Mouse (Mus musculus) MEL (cell line): ENCODE results near the gene Slf1.

Source experiments
- CHD1 ChIP-seq: IDR thresholded peaks from 2 replicates; pipeline ENCODE4 v1.6.1; 2012; ENCODE audit warnings: low read depth, mild to moderate bottlenecking, inconsistent platforms, low read length, improper control_type of control experiment
- CHD2 ChIP-seq: IDR thresholded peaks from 2 replicates; pipeline ENCODE4 v1.6.1; 2011; ENCODE audit warnings: low read length, improper control_type of control experiment
- CTCF ChIP-seq, 3 experiments: IDR thresholded peaks in 2 of 3; conservative IDR thresholded peaks in 1 of 3; 2 replicates each; pipeline ENCODE4 v1.5.1; 2011 to 2012; ENCODE audit warnings: low read length in 3 of 3, low read depth in 2 of 3, mild to moderate bottlenecking in 2 of 3, improper control_type of control experiment in 1 of 3, inconsistent platforms in 1 of 3, mixed read lengths in 1 of 3, moderate library complexity in 1 of 3; ENCODE audit not compliant: control insufficient read depth in 1 of 3, insufficient read depth in 1 of 3, poor library complexity in 1 of 3, severe bottlenecking in 1 of 3
- EP300 ChIP-seq, 2 experiments: IDR thresholded peaks; 2 replicates each; pipeline ENCODE4 v1.6.1; 2011; ENCODE audit warnings: improper control_type of control experiment in 2 of 2, low read length in 2 of 2, low read depth in 1 of 2, mild to moderate bottlenecking in 1 of 2
- GATA1 ChIP-seq: IDR thresholded peaks from 2 replicates; pipeline ENCODE4 v1.6.1; 2011; ENCODE audit warnings: low read depth, low read length, improper control_type of control experiment
- MAFK ChIP-seq: IDR thresholded peaks from 2 replicates; pipeline ENCODE4 v1.6.1; 2011; ENCODE audit warnings: low read depth, mild to moderate bottlenecking, low read length, improper control_type of control experiment, borderline replicate concordance
- MAX ChIP-seq: IDR thresholded peaks from 2 replicates; pipeline ENCODE4 v1.6.1; 2011; ENCODE audit warnings: low read length, improper control_type of control experiment
- NELFE ChIP-seq: IDR thresholded peaks from 2 replicates; pipeline ENCODE4 v1.6.1; 2011; ENCODE audit warnings: low read depth, low read length, improper control_type of control experiment
- POLR2A ChIP-seq, 2 experiments: IDR thresholded peaks; 2 replicates each; pipeline ENCODE4 v1.6.1; 2011 to 2012; ENCODE audit warnings: low read length in 2 of 2, mild to moderate bottlenecking in 2 of 2, control low read depth in 1 of 2, improper control_type of control experiment in 1 of 2, low read depth in 1 of 2, moderate library complexity in 1 of 2; ENCODE audit not compliant: control insufficient read depth in 1 of 2, insufficient read depth in 1 of 2, poor library complexity in 1 of 2
- TBP ChIP-seq: IDR thresholded peaks from 2 replicates; pipeline ENCODE4 v1.8.0; 2011; ENCODE audit warnings: low read depth, low read length, improper control_type of control experiment

DNA sequence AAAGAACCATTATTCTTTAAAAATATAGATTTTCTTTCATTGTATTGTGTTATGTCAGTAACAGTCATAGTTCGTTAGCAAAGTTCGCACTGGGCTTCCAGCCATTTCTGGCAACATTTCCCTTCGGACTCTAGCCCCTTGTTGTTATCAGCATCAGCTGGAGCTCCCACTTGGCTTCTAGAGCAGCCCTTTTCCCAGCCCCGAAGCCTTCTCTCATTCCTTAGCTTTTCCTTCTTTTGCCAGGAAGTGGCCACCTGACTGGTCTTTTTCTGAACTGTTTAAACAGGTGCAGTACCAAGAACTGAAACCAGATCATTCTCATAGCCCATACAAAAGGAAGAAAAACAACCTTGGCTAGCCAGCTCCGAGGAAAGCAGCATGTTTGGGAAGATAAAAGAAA lies 105.7 kb downstream of the Slf1 start:
- no peak for TF ChIP-seq POLR2A (IDR thresholded peaks at IDR 0.05; ENCODE audit: control insufficient read depth in 1 of 2, insufficient read depth in 1 of 2, low read depth in 1 of 2, low read length in 2 of 2, poor library complexity in 1 of 2)
- TF ChIP-seq EP300 (IDR thresholded peaks at IDR 0.05; ENCODE audit: low read depth in 1 of 2, low read length in 2 of 2), result no peak
- no peak for TF ChIP-seq NELFE
- TF ChIP-seq MAX, result no peak
- TF ChIP-seq CHD1, result no peak
- no peak for TF ChIP-seq MAFK
- TF ChIP-seq GATA1, result no peak
- no peak for TF ChIP-seq CHD2
- TF ChIP-seq CTCF (IDR thresholded peaks at IDR 0.05 in 2 of 3, conservative IDR thresholded peaks at IDR 0.05 in 1 of 3; ENCODE audit: control insufficient read depth in 1 of 3, insufficient read depth in 1 of 3, low read depth in 2 of 3, low read length in 3 of 3, poor library complexity in 1 of 3, severe bottlenecking in 1 of 3), result no peak
- TF ChIP-seq TBP, result no peak
